Mouse (Mus musculus): ENCODE results near the gene Arhgap11a. TPM values are rescaled to one million over a fixed set of nuclear protein-coding genes. Genes with fewer than 3 reads are reported as not detected.

The Arhgap11a gene
- polyA plus RNA-seq, 1 experiment from 2014 or later: 29.9 TPM

DNA sequence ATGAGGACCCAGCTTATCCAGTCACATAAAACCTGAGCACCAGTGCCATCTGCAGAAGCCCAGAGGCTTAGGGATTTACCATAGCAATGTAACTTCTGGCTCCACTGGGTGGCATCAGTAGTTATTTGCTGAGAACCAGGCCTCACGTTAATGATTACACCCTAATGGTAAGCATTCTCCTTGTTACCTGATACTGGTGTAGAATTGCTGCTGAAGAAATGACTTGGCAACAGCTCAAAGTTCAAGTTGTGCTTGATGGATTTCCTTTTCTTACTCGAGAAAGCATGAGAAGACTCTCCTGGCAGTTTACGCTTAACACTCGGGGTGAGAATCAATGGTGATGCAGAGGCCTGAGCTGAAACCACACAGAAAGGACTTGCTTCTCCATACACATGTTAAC lies 9.0 kb downstream of the Arhgap11a start:
- no peaks in the 10 kb centered on the region for H3K4me1 ChIP-seq
- H3K27ac ChIP-seq: peak overlapping the region; percentile 54
- H3K9ac ChIP-seq: no peak overlapping the region
- H3K4me2 ChIP-seq: no peak overlapping the region
- 38% methylated on average over 4 of the region's 4 CpGs for WGBS
- H3K36me3 ChIP-seq: peaks cover 73% of the 10 kb centered on the region
- H3K4me3 ChIP-seq (replicated peaks): no peak overlapping the region
- H3K9me3 ChIP-seq (replicated peaks): no peaks in the 10 kb centered on the region
- peak; percentile 91 for ATAC-seq (replicated peaks; ENCODE audit: low FRiP score)
- H3K27me3 ChIP-seq: no peaks in the 10 kb centered on the region

DNA sequence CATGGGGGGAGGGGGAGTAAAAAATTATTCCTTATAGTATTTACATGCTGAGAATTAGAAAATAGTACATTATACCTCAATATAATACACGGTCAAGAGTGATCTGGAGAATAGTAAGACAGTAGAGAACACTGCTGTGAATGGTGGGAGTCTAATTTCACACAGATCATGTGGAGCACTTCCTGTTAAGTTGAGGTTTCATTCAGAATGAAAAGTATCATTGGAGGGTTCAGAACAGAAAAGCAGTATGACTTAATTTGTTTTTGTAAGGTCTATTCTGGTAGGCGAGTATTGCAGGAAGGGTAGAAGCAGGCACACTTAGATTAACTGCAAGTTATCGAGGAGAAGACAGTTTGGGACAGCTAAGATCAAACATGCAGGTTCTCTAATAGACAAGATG lies 13.2 kb downstream of the Arhgap11a start:
- no peaks in the 10 kb centered on the region for H3K27me3 ChIP-seq
- no peak overlapping the region for H3K4me2 ChIP-seq
- H3K4me1 ChIP-seq: no peaks in the 10 kb centered on the region
- H3K36me3 ChIP-seq: peaks cover 66% of the 10 kb centered on the region
- 85% methylated on average over 3 of the region's 3 CpGs for WGBS
- no peaks in the 10 kb centered on the region for H3K9me3 ChIP-seq (replicated peaks)
- H3K9ac ChIP-seq: no peak overlapping the region
- no peak for ATAC-seq (replicated peaks; ENCODE audit: low FRiP score)
- no peak overlapping the region for H3K4me3 ChIP-seq (replicated peaks)
- H3K27ac ChIP-seq: no peak overlapping the region

DNA sequence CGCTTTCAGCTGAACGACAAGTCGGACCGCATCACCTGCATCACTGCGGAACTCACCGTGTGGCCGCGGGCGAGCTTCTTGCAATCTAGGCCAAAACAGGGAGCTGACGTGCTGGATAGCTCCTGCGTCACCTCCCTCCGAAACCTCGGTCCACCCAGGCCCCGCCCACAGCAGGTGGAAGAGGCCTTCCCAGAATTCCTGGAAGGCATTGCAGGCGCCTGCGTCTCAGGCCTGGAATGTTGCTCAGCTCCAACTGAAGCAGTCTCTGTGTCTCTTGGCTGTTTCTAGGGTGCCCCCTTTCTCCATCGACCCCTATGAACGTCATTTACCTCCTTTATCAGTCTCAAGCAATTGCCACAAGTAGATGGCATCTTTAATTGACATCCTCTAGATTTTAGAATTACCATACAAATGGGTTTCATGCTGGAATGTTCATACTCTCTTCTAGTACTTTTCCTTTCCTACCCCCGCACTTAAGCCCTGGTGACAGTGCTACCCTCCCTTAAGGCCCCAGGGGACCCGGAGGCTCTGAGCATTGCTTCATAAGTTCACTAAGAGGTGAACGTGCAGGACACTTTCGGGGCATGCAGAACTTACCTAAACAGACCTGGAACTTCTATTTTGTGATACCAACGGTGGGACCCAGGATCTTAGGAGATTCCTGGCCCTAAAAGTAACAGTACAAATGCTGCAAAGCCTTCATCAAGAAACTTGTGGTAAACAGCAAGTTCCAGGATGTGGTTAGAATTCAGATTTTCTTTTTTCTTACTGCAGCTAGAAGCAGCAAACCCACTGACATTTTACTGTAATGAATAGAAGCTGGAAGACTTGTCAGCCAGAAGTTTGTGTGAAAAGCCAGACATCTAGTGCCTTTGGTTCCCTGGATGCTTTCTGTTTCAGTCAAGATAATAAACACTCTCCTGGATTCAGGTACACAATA lies 19.2 kb downstream of the Arhgap11a start, which contains the start of gene Scg5:
Scg5 (minus strand) TSS at position 179 of the 940 bp plus-strand sequence.
- Histone ChIP-seq H3K36me3 (peaks cover 28% of the 10 kb centered on the region), H3K4me2 (peak within 1 kb of the TSS; percentile 65), H3K9ac (peak within 1 kb of the TSS; percentile 12; the same call in 1 of the 2 replicates), H3K27ac (peak within 1 kb of the TSS; percentile 41; the same call in 1 of the 2 replicates), H3K4me3 (replicated peaks) (peak within 1 kb of the TSS; percentile 40), H3K9me3 (replicated peaks) (no peaks in the 10 kb centered on the region), H3K4me1 (peaks cover 16% of the 10 kb centered on the region), H3K27me3 (no peaks in the 10 kb centered on the region)
- 10% methylated on average over 23 of the region's 23 CpGs for WGBS
- peak; percentile 93 for ATAC-seq (replicated peaks; ENCODE audit: low FRiP score)

- no peak overlapping the region for H3K27ac ChIP-seq
- 12% methylated on average over 17 of the region's 17 CpGs for WGBS
- peaks cover 19% of the 10 kb centered on the region for H3K36me3 ChIP-seq
- no peaks in the 10 kb centered on the region for H3K27me3 ChIP-seq
- ATAC-seq (replicated peaks; ENCODE audit: low FRiP score): peak; percentile 70
- H3K4me1 ChIP-seq: peaks cover 16% of the 10 kb centered on the region
- H3K4me2 ChIP-seq: peak overlapping the region; percentile 65
- peak overlapping the region; percentile 12; the same call in 1 of the 2 replicates for H3K9ac ChIP-seq
- peak overlapping the region; percentile 40 for H3K4me3 ChIP-seq (replicated peaks)
- H3K9me3 ChIP-seq (replicated peaks): no peaks in the 10 kb centered on the region
Measured at GRCm38 (mm10) chr2:113828086-113828942, 20.1 kb downstream of the Arhgap11a start.

DNA sequence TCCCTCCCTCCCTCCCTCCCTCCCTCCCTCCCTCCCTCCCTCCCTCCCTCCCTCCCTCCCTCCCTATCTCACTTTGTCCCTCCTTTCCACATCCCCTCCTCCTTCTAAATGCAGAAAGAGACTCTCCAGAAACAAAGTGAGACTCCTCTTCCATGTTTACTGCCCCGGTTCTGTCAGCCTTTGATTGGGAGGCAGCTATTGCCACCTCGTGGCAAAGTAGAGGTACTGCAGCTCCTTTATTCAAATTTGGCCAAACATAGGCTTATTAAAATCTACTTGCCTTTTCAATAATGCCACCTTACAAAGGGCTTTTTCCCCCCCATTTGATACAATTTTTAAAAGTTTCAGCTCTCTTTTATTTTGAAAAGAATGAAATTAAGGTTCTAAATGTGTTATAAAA lies 24.6 kb downstream of the Arhgap11a start:
- no peak for ATAC-seq (replicated peaks; ENCODE audit: low FRiP score)
- 2% methylated on average over 2 of the region's 2 CpGs for WGBS
- Histone ChIP-seq H3K27me3 (no peaks in the 10 kb centered on the region), H3K4me2 (no peak overlapping the region), H3K9ac (no peak overlapping the region), H3K36me3 (no peaks in the 10 kb centered on the region), H3K27ac (no peak overlapping the region), H3K4me3 (replicated peaks) (no peak overlapping the region), H3K9me3 (replicated peaks) (no peaks in the 10 kb centered on the region), H3K4me1 (peaks cover 14% of the 10 kb centered on the region)

DNA sequence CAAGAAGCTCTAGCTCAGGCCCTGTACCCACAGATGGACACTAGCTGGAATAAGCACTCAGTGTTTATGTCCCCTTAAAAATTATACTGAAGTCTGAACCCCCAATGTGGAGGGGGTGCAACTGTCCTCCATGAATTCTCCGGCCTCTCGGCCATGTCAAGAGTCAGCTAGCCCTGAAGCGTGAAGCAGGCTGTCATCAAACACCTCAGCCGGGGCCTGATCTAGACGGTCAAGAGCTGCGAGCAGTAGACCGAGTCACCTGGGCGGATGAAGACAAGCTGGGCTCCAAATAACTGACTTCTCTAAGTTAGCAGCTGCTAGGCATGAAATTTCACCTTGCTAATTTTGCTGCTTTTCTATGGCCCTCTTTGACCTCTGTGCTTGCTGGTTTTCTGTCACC lies 26.1 kb downstream of the Arhgap11a start:
- H3K9me3 ChIP-seq (replicated peaks): no peaks in the 10 kb centered on the region
- no peaks in the 10 kb centered on the region for H3K27me3 ChIP-seq
- peaks cover 6% of the 10 kb centered on the region for H3K4me1 ChIP-seq
- no peaks in the 10 kb centered on the region for H3K36me3 ChIP-seq
- H3K27ac ChIP-seq: no peak overlapping the region
- H3K4me2 ChIP-seq: no peak overlapping the region
- ATAC-seq (replicated peaks; ENCODE audit: low FRiP score): no peak; the same call in 1 of the 2 replicates
- 51% methylated on average over 8 of the region's 8 CpGs for WGBS
- H3K9ac ChIP-seq: no peak overlapping the region
- no peak overlapping the region for H3K4me3 ChIP-seq (replicated peaks)

DNA sequence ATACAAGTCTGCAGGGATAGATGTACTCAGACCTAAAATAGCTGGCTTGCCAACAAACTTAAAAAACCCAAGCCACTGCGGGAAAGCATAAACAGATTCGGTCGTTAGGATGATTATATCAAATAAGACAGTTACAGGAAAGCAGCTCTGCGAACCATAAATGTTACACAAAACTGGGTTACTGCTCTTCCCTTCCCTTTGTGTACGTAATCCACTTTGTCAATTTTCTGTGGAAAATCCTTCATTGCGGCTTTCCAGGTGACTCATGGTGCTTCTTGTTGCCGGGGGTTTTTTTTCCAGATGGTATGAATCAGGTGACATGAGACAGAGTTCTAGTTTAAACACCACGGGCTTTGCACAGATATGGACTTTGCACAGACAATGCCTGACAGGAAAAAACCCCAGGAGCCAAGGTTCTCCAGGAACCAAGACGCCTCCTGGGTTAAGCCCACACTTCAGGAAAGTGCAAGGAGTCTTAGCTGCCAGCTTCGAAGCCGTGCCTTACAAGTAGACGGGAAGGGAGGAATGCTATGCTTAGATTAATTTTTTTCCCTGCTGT lies 27.2 kb downstream of the Arhgap11a start:
- Histone ChIP-seq H3K4me1 (peaks cover 6% of the 10 kb centered on the region), H3K36me3 (no peaks in the 10 kb centered on the region), H3K4me3 (replicated peaks) (no peak overlapping the region), H3K9me3 (replicated peaks) (no peaks in the 10 kb centered on the region), H3K27me3 (no peaks in the 10 kb centered on the region), H3K9ac (no peak overlapping the region), H3K4me2 (no peak overlapping the region), H3K27ac (no peak overlapping the region)
- ATAC-seq (replicated peaks; ENCODE audit: low FRiP score): no peak
- WGBS: 72% methylated on average over 12 of the region's 12 CpGs

DNA sequence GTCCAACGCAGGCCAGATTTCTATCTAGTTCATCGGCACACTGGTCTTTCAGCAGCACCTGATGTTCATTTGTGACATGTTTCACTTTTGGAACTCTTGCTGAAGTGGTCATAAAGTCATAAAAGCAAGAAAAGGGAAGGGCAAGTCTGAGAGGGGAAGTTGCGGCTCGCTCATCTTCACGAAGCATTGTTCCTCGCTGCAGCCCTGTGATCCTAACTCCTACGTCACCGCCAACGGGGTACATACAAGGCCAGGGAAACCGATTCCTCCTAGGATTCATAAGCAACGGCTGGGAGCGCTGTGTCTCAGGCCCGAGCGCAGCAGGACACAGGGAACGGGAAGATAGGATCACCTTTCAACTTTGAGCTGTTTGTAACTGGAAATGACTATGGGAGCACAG lies 28.3 kb downstream of the Arhgap11a start:
- Histone ChIP-seq H3K27me3 (no peaks in the 10 kb centered on the region), H3K27ac (no peak overlapping the region)
- WGBS: 85% methylated on average over 15 of the region's 15 CpGs

GRCm38 (mm10) chr2:113817681-113818606 lies 30.5 kb downstream of the Arhgap11a start:
- Histone ChIP-seq H3K9me3 (replicated peaks) (no peaks in the 10 kb centered on the region), H3K4me2 (no peak overlapping the region), H3K27me3 (no peaks in the 10 kb centered on the region), H3K36me3 (no peaks in the 10 kb centered on the region), H3K4me3 (replicated peaks) (no peak overlapping the region), H3K9ac (no peak overlapping the region), H3K4me1 (peaks cover 6% of the 10 kb centered on the region), H3K27ac (no peak overlapping the region)
- no peak for ATAC-seq (replicated peaks; ENCODE audit: low FRiP score)
- WGBS: 67% methylated on average over 14 of the region's 14 CpGs

More for the DNA sequence above, 28.3 kb downstream of the Arhgap11a start:
- no peaks in the 10 kb centered on the region for H3K36me3 ChIP-seq
- H3K9ac ChIP-seq: no peak overlapping the region
- H3K4me3 ChIP-seq (replicated peaks): no peak overlapping the region
- H3K9me3 ChIP-seq (replicated peaks): no peaks in the 10 kb centered on the region
- ATAC-seq (replicated peaks; ENCODE audit: low FRiP score): no peak
- no peak overlapping the region for H3K4me2 ChIP-seq
- peaks cover 6% of the 10 kb centered on the region for H3K4me1 ChIP-seq

GRCm38 (mm10) chr2:113807640-113808039 lies 40.8 kb downstream of the Arhgap11a start:
- no peaks in the 10 kb centered on the region for H3K9me3 ChIP-seq (replicated peaks)
- no peak for ATAC-seq (replicated peaks; ENCODE audit: low FRiP score)
- no peaks in the 10 kb centered on the region for H3K4me1 ChIP-seq
- 23% methylated on average over 9 of the region's 9 CpGs for WGBS
- H3K4me2 ChIP-seq: no peak overlapping the region
- no peak overlapping the region for H3K27ac ChIP-seq
- H3K4me3 ChIP-seq (replicated peaks): no peak overlapping the region
- no peaks in the 10 kb centered on the region for H3K27me3 ChIP-seq
- no peaks in the 10 kb centered on the region for H3K36me3 ChIP-seq
- H3K9ac ChIP-seq: no peak overlapping the region

Measured in kidney, embryonic 15.5 days (tissue).